Mouse (Mus musculus): ENCODE measurements around the gene Gm11060.
A peak's percentile ranks its signal among the peaks of the same experiment; 100 is the strongest.

GRCm38 (mm10) chr2:105126691-105127530, 35.1 kb downstream of the Gm11060 start:
- no peak for TF ChIP-seq CTCF (IDR thresholded peaks at IDR 0.05; ENCODE audit: control insufficient read depth, insufficient read depth, low read length)
- peak; percentile 15; the same call in 1 of the 2 replicates for TF ChIP-seq POLR2A (IDR thresholded peaks at IDR 0.05; ENCODE audit: borderline replicate concordance, control insufficient read depth, low read depth, low read length)

Measured in bone marrow, adult 2 months (tissue).